Mouse (Mus musculus) thymus, postnatal 0 days (tissue): ENCODE measurements at regions not wholly inside any gene's neighbourhood (a gene's known extent, or its start where the extent isn't known, plus 50 kb on each side); places are given as distances from the start of the nearest gene placed in this dataset.
"Not testable (repeated sequence)": the region's sequence is repeated elsewhere in the genome, so short reads cannot be mapped to it uniquely, and the experiment has no call there.

Source experiments
- DNase-seq: peaks from one replicate; pipeline ENCODE4 v3.0.0-alpha.2; 2015; ENCODE audit warnings: low spot score

GRCm38 (mm10) chr9:41457003-41457402 is 295.5 kb upstream of the Ubash3b start:
- no peak for DNase-seq

- DNase-seq: no peak
Measured at GRCm38 (mm10) chr9:41451738-41452137, 290.2 kb upstream of the Ubash3b start.

- DNase-seq: no peak
Measured at GRCm38 (mm10) chr9:41449233-41449632, 287.7 kb upstream of the Ubash3b start.

- DNase-seq: no peak
Measured at GRCm38 (mm10) chr9:41447902-41448301, 286.4 kb upstream of the Ubash3b start.

DNA sequence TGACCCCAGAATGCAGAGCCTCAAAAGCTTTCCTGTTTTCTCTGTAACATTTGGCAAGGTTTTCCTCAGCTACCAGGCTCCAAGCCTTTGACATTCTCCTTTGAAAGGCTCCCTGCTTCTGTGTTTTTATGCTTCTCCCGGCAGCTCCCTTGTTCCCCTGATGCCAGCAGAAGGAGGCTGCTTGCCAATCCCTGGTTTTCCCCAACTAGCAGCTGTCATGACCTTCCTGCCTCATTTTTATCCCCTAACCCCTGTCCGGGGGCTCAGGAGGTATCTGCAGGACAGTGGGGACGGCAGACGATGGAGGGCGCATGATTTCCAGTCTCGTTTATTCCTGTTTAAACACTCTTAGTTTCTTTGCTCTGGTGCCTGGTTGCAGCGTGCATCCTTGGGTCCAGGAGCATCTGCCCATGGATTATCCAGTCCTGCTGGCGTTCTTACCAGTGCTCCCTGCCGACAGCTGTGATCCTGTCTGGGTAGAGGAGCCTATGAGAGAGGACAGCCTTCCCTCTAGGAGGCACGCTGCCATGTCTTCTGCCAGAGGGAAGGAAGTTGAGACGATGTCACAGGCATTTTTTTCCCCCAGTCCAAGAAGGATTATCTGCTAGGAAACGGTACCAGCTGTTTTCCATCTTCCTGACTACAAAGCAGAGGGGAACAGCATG is 285.8 kb upstream of the Ubash3b start:
- DNase-seq: no peak

DNA sequence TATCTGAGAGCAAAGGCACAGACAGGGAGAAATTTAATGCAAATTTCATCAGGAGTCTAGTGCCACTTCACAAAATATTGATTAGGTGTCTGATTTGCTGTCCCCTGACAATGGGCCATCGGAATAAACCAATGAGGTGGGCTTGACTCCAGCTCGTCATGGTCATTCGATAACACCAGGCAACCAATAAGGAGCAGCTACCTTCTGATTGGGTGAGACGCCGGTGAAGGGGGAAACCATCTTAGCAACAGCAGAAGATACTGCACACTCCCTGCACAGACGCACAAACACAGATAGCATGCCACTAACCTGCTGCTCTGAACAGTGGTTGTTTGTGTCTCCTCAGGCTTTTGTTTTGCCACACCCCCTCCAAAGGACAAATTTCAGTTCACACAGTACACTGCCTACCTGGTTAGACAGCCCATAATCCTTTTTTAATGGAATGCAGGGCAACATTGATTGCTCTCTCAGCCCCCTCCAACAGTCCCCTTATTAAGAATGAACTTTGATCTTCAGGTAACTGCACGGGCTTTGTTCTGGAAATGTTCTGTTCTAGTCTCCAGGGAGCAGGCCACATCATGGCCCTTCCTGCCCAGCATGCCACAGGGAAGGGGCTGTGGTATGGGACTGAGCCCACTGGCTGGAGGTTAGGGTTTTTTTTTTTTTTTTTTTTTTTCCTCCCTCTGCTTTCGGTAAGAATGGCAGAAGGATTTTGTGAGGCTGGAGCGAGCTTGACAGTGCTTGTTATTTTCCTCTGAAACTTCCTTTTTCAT is 285.1 kb upstream of the Ubash3b start:
- DNase-seq: no peak

DNA sequence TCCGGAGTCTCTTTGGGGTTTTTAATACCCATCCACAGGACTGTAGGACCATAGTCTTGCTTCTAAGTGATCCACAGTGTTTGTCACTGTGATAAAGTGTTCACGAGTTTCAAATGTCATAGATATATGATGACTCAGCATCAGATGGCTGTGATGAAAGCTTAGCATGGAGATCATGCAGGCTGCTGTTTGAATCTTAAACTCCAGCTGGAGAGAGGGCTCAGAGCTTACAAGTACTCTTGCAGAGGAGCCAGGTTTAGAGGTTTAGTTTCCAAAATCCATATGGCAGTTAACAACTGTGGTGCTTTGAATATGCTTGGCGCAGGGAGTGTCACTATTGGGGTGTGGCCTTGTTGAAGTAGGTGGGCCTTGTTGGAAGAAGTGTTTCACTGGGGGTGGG is 280.9 kb upstream of the Ubash3b start:
- no peak for DNase-seq

GRCm38 (mm10) chr9:41439979-41440378 is 278.5 kb upstream of the Ubash3b start:
- no peak for DNase-seq

DNA sequence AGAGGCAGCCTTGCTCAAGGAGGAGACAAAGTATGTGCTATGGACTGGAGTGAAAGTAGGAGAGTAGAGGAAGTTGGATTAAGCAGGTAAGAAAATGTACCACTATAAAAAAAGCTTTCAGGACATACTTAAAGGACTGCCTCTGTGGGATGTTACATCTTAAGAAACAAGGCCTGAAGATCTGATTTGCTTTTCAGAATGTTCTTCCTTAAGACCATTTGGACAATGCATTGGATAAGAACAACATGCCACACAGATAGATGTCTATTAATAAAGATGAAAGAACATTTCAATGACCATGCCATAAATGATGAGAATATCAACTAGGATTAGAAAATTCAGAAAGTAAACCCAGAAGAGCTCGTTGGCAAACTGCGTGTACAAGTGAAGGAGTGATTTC is 276.6 kb upstream of the Ubash3b start:
- no peak for DNase-seq

DNA sequence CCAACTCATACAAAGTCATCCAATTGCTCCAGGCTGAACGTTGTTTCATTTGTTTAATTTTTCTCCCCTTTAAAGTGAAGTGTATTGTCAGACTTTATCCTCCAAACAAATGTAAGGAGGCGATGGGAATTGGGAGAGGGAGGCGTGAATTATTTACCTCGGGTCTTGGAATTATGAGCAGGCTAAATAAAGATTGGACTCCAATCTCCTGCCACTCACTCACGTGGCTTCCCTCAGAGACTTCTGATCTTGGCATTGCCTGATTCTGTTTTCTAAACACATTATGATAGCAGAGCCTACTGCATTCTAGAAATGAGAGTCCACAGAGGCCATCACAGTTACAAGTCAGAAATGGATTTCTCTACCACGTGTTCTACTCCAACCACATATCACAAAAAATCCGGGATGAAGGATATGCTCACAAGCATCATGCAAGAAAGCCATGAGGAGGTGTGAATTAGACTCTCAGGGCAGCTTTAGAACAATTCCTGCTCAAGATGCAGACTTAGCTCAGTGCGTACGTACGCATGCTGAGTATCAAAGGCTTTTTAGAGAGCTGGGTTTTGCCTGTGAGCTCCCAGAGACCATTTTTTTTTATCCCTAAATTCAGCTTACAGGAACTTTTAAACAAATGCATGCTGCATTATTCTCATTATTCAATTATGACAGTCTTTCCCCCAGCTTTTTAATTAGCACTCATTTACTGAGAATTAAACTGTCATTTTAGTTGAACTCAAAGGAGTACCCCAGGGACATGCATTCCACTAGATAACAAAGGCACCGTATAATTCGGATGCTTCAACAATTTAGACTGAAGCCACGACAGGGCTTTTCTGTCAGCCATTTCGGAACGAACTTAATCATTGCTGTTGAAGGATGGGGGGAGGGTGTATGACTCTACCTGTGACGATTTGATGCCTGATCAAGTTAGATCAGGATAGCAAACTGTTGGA is 269.2 kb upstream of the Ubash3b start:
- DNase-seq: no peak

- no peak for DNase-seq
Measured at GRCm38 (mm10) chr9:41429711-41430390, 268.4 kb upstream of the Ubash3b start.

DNA sequence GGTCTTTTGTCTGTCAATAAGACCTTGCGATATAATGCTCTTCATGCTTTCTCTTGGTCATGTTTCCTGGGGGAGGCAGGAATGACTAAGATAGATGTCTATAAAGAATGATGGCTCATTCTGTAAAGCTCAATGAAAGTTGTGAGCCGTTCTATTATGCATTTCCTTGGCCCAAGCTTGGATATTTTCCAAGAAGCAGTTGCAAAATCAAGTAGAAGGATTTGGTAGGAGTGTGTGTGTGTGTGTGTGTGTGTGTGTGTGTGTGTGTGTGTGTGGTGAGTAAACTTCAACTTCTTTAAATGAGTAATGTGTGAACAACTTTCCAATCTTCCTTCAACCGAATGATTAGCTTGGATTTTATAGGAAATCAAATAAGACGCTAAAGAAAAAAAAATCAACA is 267.7 kb upstream of the Ubash3b start:
- DNase-seq: no peak

DNA sequence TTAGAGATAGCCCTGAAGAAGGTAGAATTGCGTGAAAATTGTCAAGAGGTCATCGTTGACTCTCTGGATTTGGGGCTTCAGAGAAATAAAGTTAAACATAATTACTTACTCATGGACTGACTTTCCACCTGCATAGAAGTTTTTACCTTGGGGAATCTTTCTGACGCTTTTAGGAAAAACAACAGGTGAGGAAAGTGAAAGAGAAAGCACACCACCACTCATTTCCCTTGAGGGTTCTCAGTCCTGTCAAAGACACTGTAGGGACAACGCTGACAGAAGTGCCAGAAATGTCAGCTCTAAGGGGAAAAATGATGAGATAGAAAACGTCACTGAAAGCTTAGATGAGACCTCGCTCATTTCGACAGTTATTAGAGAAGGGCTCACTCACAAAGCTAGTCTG is 265.2 kb upstream of the Ubash3b start:
- no peak for DNase-seq

- no peak for DNase-seq
Measured at GRCm38 (mm10) chr9:41425225-41425624, 263.7 kb upstream of the Ubash3b start.

DNA sequence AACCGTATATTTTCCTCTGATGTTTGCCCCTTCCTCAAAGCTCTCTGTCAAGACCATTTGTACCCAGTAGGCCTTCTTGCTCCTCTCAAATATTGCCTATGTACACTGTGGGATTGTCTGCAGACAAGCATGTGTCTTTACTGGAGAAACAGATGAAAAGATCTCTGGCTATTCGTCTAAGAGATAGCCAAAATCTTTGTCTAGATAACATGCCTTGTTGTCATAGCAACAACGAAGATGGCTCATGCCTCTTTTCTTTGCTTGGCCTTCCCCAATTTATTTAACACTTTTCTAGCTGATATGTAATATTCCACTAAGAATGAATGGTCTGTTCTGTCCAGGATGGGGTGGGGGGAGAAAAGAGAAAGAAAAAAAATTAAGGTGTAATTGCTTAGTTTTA is 252.3 kb upstream of the Ubash3b start:
- no peak for DNase-seq

DNA sequence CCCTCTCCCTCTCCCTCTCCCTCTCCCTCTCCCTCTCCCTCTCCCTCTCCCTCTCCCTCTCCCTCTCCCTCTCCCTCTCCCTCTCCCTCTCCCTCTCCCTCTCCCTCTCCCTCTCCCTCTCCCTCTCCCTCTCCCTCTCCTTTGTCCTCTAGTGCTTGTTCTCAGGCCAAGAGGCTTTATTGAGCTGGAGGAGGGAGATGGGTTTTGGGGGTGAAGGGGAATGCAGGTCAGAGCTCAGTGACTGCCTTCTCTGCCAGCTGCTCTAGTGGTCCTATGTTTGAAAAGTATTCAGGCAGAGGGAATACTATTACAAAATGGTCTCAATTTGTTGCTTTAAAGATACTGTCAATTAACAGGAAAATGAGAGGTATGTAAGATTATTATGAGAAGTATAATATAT is 251.6 kb upstream of the Ubash3b start:
- not testable (repeated sequence) for DNase-seq

- no peak for DNase-seq
Measured at GRCm38 (mm10) chr9:41412174-41412757, 250.8 kb upstream of the Ubash3b start.

GRCm38 (mm10) chr9:41408301-41408700 is 246.8 kb upstream of the Ubash3b start:
- no peak for DNase-seq

- DNase-seq: no peak
Measured at GRCm38 (mm10) chr9:41407078-41407477, 245.6 kb upstream of the Ubash3b start.

DNA sequence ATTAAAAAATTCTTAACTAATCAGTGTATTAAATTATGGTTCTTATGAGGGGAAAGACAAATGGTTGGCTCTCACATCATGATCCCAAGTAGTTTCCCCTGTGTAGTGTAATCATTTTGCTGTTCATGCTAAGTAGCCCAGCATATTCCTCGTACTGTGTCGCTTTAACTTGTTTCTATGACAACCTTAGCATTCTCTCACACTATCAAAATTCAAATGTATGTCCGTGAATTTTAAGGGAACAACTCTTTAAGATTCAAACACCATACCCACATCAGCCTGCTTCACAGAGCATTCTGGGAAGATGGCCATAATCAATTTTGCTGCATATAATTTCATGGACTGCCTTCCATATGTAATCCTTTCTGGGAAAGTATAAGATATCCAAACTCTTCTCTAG is 241.4 kb upstream of the Ubash3b start:
- DNase-seq: no peak

- no peak for DNase-seq
Measured at GRCm38 (mm10) chr9:41400950-41401349, 239.5 kb upstream of the Ubash3b start.
